Mouse (Mus musculus): ENCODE measurements around the gene Upk1b.

- TF ChIP-seq POLR2A (IDR thresholded peaks at IDR 0.05; ENCODE audit: borderline replicate concordance, extremely low read depth, low read depth, low read length) (no peak), CTCF (IDR thresholded peaks at IDR 0.05; ENCODE audit: insufficient read depth, low read length) (no peak)
These were observed 71.0 kb downstream of the Upk1b start for GRCm38 (mm10) chr16:38729139-38729538.

Measured in lung, adult 2 months (tissue).